Mouse (Mus musculus): ENCODE results near the gene Atf5. TPM values are rescaled to one million over a fixed set of nuclear protein-coding genes. Genes with fewer than 3 reads are reported as not detected.
A peak's percentile ranks its signal among the peaks of the same experiment; 100 is the strongest.

Gene Atf5
- polyA plus RNA-seq, 1 experiment from 2014 or later = 1.8 TPM

- peak overlapping the region; percentile 28 to 35; a peak in 3 of 4 replicates for H3K4me3 ChIP-seq (ENCODE audit: control insufficient read depth in 1 of 2, insufficient read depth in 1 of 2, low read depth in 1 of 2, low read length in 2 of 2)
- WGBS = 26% methylated on average over 11 of the region's 11 CpGs
- H3K4me1 ChIP-seq (ENCODE audit: control insufficient read depth in 2 of 2, insufficient read depth in 2 of 2, low read length in 2 of 2) = peaks cover 12% of the 10 kb centered on the region in 2 experiments
- H3K9ac ChIP-seq (ENCODE audit: low read length) = peak overlapping the region; percentile 60
- no peaks in the 10 kb centered on the region for H3K9me3 ChIP-seq (ENCODE audit: control insufficient read depth, low read length)
- peaks cover 39% of the 10 kb centered on the region for H3K36me3 ChIP-seq (ENCODE audit: control insufficient read depth, insufficient read depth, low read length)
- peaks cover 13% of the 10 kb centered on the region for H3K27me3 ChIP-seq (ENCODE audit: control insufficient read depth, insufficient read depth, low read length)
- no peak for ATAC-seq (ENCODE audit: insufficient number of reproducible peaks, insufficient read depth, low FRiP score, low read depth)
- no peak overlapping the region for H3K27ac ChIP-seq (replicated peaks in 1 of 2; ENCODE audit: control insufficient read depth in 1 of 2, insufficient read depth in 1 of 2, low read depth in 2 of 2, low read length in 2 of 2)
- H3K4me2 ChIP-seq (ENCODE audit: low read length) = peak overlapping the region; percentile 70
Measured at GRCm38 (mm10) chr7:44839171-44839490, 22.7 kb upstream of the Atf5 start.

- Histone ChIP-seq H3K4me2 (ENCODE audit: low read length) (no peak overlapping the region), H3K4me1 (ENCODE audit: control insufficient read depth in 2 of 2, insufficient read depth in 2 of 2, low read length in 2 of 2) (peaks cover 12% of the 10 kb centered on the region in 2 experiments), H3K36me3 (ENCODE audit: control insufficient read depth, insufficient read depth, low read length) (peaks cover 29% of the 10 kb centered on the region), H3K4me3 (ENCODE audit: control insufficient read depth in 1 of 2, insufficient read depth in 1 of 2, low read depth in 1 of 2, low read length in 2 of 2) (no peak overlapping the region), H3K27ac (replicated peaks in 1 of 2; ENCODE audit: control insufficient read depth in 1 of 2, insufficient read depth in 1 of 2, low read depth in 2 of 2, low read length in 2 of 2) (no peak overlapping the region), H3K27me3 (ENCODE audit: control insufficient read depth, insufficient read depth, low read length) (peaks cover 13% of the 10 kb centered on the region), H3K9ac (ENCODE audit: low read length) (no peak overlapping the region), H3K9me3 (ENCODE audit: control insufficient read depth, low read length) (no peaks in the 10 kb centered on the region)
- WGBS = 79% methylated on average over 6 of the region's 6 CpGs
- ATAC-seq (ENCODE audit: insufficient number of reproducible peaks, insufficient read depth, low FRiP score, low read depth) = no peak
Measured at GRCm38 (mm10) chr7:44838073-44838472, 21.6 kb upstream of the Atf5 start.

- 83% methylated on average over 9 of the region's 9 CpGs for WGBS
Measured at GRCm38 (mm10) chr7:44836423-44837053, 20.1 kb upstream of the Atf5 start.

GRCm38 (mm10) chr7:44836016-44836404, 19.6 kb upstream of the Atf5 start:
- Histone ChIP-seq H3K4me2 (ENCODE audit: low read length) (no peak overlapping the region), H3K27me3 (ENCODE audit: control insufficient read depth, insufficient read depth, low read length) (peaks cover 13% of the 10 kb centered on the region), H3K9me3 (ENCODE audit: control insufficient read depth, low read length) (no peaks in the 10 kb centered on the region), H3K9ac (ENCODE audit: low read length) (no peak overlapping the region), H3K36me3 (ENCODE audit: control insufficient read depth, insufficient read depth, low read length) (peaks cover 21% of the 10 kb centered on the region), H3K4me3 (ENCODE audit: control insufficient read depth in 1 of 2, insufficient read depth in 1 of 2, low read depth in 1 of 2, low read length in 2 of 2) (no peak overlapping the region), H3K27ac (replicated peaks in 1 of 2; ENCODE audit: control insufficient read depth in 1 of 2, insufficient read depth in 1 of 2, low read depth in 2 of 2, low read length in 2 of 2) (no peak overlapping the region), H3K4me1 (ENCODE audit: control insufficient read depth in 2 of 2, insufficient read depth in 2 of 2, low read length in 2 of 2) (peaks cover 12 to 17% of the 10 kb centered on the region in 2 experiments)
- WGBS = 42% methylated on average over 3 of the region's 3 CpGs
- no peak for ATAC-seq (ENCODE audit: insufficient number of reproducible peaks, insufficient read depth, low FRiP score, low read depth)

More at GRCm38 (mm10) chr7:44836423-44837053, 20.1 kb upstream of the Atf5 start:
- no peak overlapping the region for H3K9ac ChIP-seq (ENCODE audit: low read length)
- H3K27ac ChIP-seq (replicated peaks in 1 of 2; ENCODE audit: control insufficient read depth in 1 of 2, insufficient read depth in 1 of 2, low read depth in 2 of 2, low read length in 2 of 2) = no peak overlapping the region
- H3K4me1 ChIP-seq (ENCODE audit: control insufficient read depth in 2 of 2, insufficient read depth in 2 of 2, low read length in 2 of 2) = peaks cover 12 to 17% of the 10 kb centered on the region in 2 experiments
- no peaks in the 10 kb centered on the region for H3K9me3 ChIP-seq (ENCODE audit: control insufficient read depth, low read length)
- no peak overlapping the region for H3K4me2 ChIP-seq (ENCODE audit: low read length)
- peaks cover 13% of the 10 kb centered on the region for H3K27me3 ChIP-seq (ENCODE audit: control insufficient read depth, insufficient read depth, low read length)
- no peak overlapping the region for H3K4me3 ChIP-seq (ENCODE audit: control insufficient read depth in 1 of 2, insufficient read depth in 1 of 2, low read depth in 1 of 2, low read length in 2 of 2)
- H3K36me3 ChIP-seq (ENCODE audit: control insufficient read depth, insufficient read depth, low read length) = peaks cover 21% of the 10 kb centered on the region
- no peak for ATAC-seq (ENCODE audit: insufficient number of reproducible peaks, insufficient read depth, low FRiP score, low read depth)

GRCm38 (mm10) chr7:44835373-44836015, 19.0 kb upstream of the Atf5 start:
- no peak for ATAC-seq (ENCODE audit: insufficient number of reproducible peaks, insufficient read depth, low FRiP score, low read depth)
- H3K9ac ChIP-seq (ENCODE audit: low read length) = no peak overlapping the region
- WGBS = 88% methylated on average over 1 of the region's 1 CpGs

GRCm38 (mm10) chr7:44832763-44833162, 16.3 kb upstream of the Atf5 start:
- WGBS = 68% methylated on average over 4 of the region's 4 CpGs

More at GRCm38 (mm10) chr7:44835373-44836015, 19.0 kb upstream of the Atf5 start:
- no peaks in the 10 kb centered on the region for H3K9me3 ChIP-seq (ENCODE audit: control insufficient read depth, low read length)
- H3K4me3 ChIP-seq (ENCODE audit: control insufficient read depth in 1 of 2, insufficient read depth in 1 of 2, low read depth in 1 of 2, low read length in 2 of 2) = no peak overlapping the region
- H3K36me3 ChIP-seq (ENCODE audit: control insufficient read depth, insufficient read depth, low read length) = peaks cover 21% of the 10 kb centered on the region
- peaks cover 12 to 17% of the 10 kb centered on the region in 2 experiments for H3K4me1 ChIP-seq (ENCODE audit: control insufficient read depth in 2 of 2, insufficient read depth in 2 of 2, low read length in 2 of 2)
- peaks cover 8% of the 10 kb centered on the region for H3K27me3 ChIP-seq (ENCODE audit: control insufficient read depth, insufficient read depth, low read length)
- H3K4me2 ChIP-seq (ENCODE audit: low read length) = no peak overlapping the region
- no peak overlapping the region for H3K27ac ChIP-seq (replicated peaks in 1 of 2; ENCODE audit: control insufficient read depth in 1 of 2, insufficient read depth in 1 of 2, low read depth in 2 of 2, low read length in 2 of 2)

GRCm38 (mm10) chr7:44828706-44829105, 12.2 kb upstream of the Atf5 start:
- no peak overlapping the region for H3K4me2 ChIP-seq (ENCODE audit: low read length)
- H3K4me1 ChIP-seq (ENCODE audit: control insufficient read depth in 2 of 2, insufficient read depth in 2 of 2, low read length in 2 of 2) = peaks cover 0 to 19% of the 10 kb centered on the region in 2 experiments; a peak in 1 of 4 replicates
- no peak overlapping the region for H3K27ac ChIP-seq (replicated peaks in 1 of 2; ENCODE audit: control insufficient read depth in 1 of 2, insufficient read depth in 1 of 2, low read depth in 2 of 2, low read length in 2 of 2)
- no peaks in the 10 kb centered on the region for H3K9me3 ChIP-seq (ENCODE audit: control insufficient read depth, low read length)
- no peak for ATAC-seq (ENCODE audit: insufficient number of reproducible peaks, insufficient read depth, low FRiP score, low read depth)
- H3K9ac ChIP-seq (ENCODE audit: low read length) = no peak overlapping the region
- peaks cover 52% of the 10 kb centered on the region for H3K36me3 ChIP-seq (ENCODE audit: control insufficient read depth, insufficient read depth, low read length)
- no peaks in the 10 kb centered on the region for H3K27me3 ChIP-seq (ENCODE audit: control insufficient read depth, insufficient read depth, low read length)
- 92% methylated on average over 5 of the region's 5 CpGs for WGBS
- no peak overlapping the region for H3K4me3 ChIP-seq (ENCODE audit: control insufficient read depth in 1 of 2, insufficient read depth in 1 of 2, low read depth in 1 of 2, low read length in 2 of 2)

More at GRCm38 (mm10) chr7:44832763-44833162, 16.3 kb upstream of the Atf5 start:
- H3K4me3 ChIP-seq (ENCODE audit: control insufficient read depth in 1 of 2, insufficient read depth in 1 of 2, low read depth in 1 of 2, low read length in 2 of 2) = no peak overlapping the region
- H3K27ac ChIP-seq (replicated peaks in 1 of 2; ENCODE audit: control insufficient read depth in 1 of 2, insufficient read depth in 1 of 2, low read depth in 2 of 2, low read length in 2 of 2) = no peak overlapping the region
- 0 out of 4 replicates have a peak, but pooled peaks cover 2 to 5% of the 10 kb centered on the region in 2 experiments for H3K4me1 ChIP-seq (ENCODE audit: control insufficient read depth in 2 of 2, insufficient read depth in 2 of 2, low read length in 2 of 2)
- no peak for ATAC-seq (ENCODE audit: insufficient number of reproducible peaks, insufficient read depth, low FRiP score, low read depth)
- H3K9me3 ChIP-seq (ENCODE audit: control insufficient read depth, low read length) = no peaks in the 10 kb centered on the region
- peaks cover 46% of the 10 kb centered on the region for H3K36me3 ChIP-seq (ENCODE audit: control insufficient read depth, insufficient read depth, low read length)
- no peak overlapping the region for H3K9ac ChIP-seq (ENCODE audit: low read length)
- H3K27me3 ChIP-seq (ENCODE audit: control insufficient read depth, insufficient read depth, low read length) = no peaks in the 10 kb centered on the region
- H3K4me2 ChIP-seq (ENCODE audit: low read length) = no peak overlapping the region

Measured in heart, embryonic 14.5 days (tissue).